Mouse (Mus musculus) ES-Bruce4 (cell line): ENCODE results near the gene Napepld.

Experiments used
- CTCF ChIP-seq: IDR thresholded peaks from one replicate; pipeline ENCODE4 v1.8.1; 2011; ENCODE audit warnings: low read depth, low read length
- EP300 ChIP-seq: IDR thresholded peaks from 2 replicates; pipeline ENCODE4 v1.6.1; 2011; ENCODE audit warnings: low read depth, low read length; ENCODE audit not compliant: insufficient read depth
- POLR2A ChIP-seq: IDR thresholded peaks from one replicate; pipeline ENCODE4 v1.8.1; 2011; ENCODE audit warnings: low read length; ENCODE audit not compliant: insufficient read depth

- TF ChIP-seq CTCF, result no peak
- TF ChIP-seq EP300, result no peak
- no peak for TF ChIP-seq POLR2A
Observed at GRCm38 (mm10) chr5:21651885-21652612, 49.1 kb downstream of the Napepld start.
